Mouse (Mus musculus) left cerebral cortex, postnatal 4 days (tissue): ENCODE data around the gene Ciita. TPM values are rescaled to one million over a fixed set of nuclear protein-coding genes. Genes with fewer than 3 reads are reported as not detected.

Experiments used
- DNase-seq: peaks from one replicate; pipeline ENCODE4 v3.0.0-alpha.2; 2022
- intact Hi-C: fragments of 180-260 bp; cut with DNase I; formaldehyde crosslinking; loops from one replicate; pipeline ENCODE4 v1.15.1; 2025
- total RNA-seq, 2 experiments: library from RNA; stranded (reverse); gene quantifications; 2 replicates each; pipeline ENCODE4 v1.2.3; 2021

Ciita gene
- total RNA-seq, 2 experiments from 2014 or later: 0.10 TPM; not detected in 1

- no peak for DNase-seq
- intact Hi-C loops: no loop called here
Observed at GRCm38 (mm10) chr16:10468201-10468600, 11.7 kb upstream of the Ciita start.

GRCm38 (mm10) chr16:10471950-10472349 lies 7.9 kb upstream of the Ciita start:
- intact Hi-C loops: no loop called here
- DNase-seq: no peak

GRCm38 (mm10) chr16:10474956-10475355 lies 4.9 kb upstream of the Ciita start:
- intact Hi-C loops: no loop called here
- no peak for DNase-seq

DNA sequence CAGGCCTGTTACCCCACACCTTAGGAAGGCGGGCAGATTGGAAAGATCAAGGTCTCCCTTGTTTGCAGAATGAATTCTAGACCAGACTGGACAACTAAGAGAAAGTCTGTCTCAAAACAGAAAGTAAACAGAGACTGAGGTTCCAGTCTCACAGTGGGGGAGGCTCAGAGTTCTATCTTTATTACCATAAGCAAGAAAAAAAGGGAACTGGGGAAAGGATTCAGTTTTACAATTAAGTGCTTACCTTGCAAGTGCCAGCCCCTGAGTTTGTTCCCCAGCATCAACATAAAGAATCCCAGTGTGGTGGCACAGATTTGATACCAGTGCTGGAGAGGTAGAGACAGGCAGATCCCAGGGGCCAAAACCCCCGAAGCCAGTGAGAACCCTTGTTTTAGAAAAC lies 3.9 kb upstream of the Ciita start:
- no peak for DNase-seq
- intact Hi-C loops: no loop called here

DNA sequence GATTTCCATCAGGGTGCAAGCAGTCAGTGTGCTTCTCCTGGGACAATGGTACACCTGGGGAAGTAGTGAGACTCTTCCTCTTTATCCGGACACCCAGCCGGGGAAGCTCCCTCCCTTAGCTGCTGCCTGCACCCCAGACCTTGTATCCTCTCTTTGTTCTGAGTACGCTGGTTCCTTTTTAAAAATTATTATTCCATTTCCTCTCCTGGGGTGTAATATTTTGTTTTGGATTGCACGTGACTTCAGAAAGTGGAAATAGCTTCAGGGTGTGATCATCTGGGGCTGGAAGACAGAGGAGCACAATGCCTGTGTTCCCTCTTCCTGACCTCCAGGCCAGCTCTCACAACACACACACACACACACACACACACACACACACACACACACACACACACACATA lies 2.5 kb downstream of the Ciita start:
- DNase-seq: no peak
- intact Hi-C loops: no loop called here

GRCm38 (mm10) chr16:10486993-10487392 lies 7.1 kb downstream of the Ciita start:
- DNase-seq: no peak
- intact Hi-C loops: no loop called here

GRCm38 (mm10) chr16:10487895-10488493 lies 8.1 kb downstream of the Ciita start:
- intact Hi-C loops: no loop called here
- no peak for DNase-seq

DNA sequence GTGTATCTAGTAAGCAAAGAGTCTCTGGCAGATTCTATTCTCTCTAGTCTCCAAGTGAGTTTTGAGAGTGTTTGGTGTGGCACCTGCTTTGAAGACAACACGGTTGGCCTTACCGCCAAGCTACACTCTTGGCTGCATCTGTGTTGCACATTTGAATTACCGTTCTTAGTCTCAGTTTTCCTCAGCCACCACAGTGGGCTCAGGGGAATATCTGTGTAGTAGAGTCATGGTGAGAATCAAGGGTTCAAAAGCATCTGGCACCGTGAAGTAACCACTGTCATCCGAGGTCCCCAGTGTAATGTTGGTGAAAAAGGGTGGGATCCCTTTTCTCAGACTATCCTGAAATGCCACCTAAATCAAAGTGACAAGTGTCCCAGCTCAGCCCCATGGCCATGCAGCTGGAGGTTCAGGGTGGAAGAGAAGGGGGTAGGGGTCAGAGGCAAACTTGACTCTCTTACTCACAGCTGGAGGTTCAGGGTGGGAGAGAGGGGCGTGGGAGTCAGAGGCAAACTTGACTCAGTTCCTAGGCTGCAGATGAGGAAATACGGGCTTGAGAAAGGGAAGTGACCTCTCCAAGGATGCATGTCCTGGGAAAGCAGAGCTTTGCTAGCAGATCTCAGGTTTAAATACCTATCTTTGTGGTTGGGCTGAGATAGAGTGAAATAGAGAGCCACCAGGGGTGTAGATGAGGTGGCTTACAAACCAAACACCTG lies 9.1 kb downstream of the Ciita start:
- intact Hi-C loops: no loop called here
- no peak for DNase-seq

- intact Hi-C loops: no loop called here
- DNase-seq: no peak
Observed at GRCm38 (mm10) chr16:10489483-10489882, 9.6 kb downstream of the Ciita start.

DNA sequence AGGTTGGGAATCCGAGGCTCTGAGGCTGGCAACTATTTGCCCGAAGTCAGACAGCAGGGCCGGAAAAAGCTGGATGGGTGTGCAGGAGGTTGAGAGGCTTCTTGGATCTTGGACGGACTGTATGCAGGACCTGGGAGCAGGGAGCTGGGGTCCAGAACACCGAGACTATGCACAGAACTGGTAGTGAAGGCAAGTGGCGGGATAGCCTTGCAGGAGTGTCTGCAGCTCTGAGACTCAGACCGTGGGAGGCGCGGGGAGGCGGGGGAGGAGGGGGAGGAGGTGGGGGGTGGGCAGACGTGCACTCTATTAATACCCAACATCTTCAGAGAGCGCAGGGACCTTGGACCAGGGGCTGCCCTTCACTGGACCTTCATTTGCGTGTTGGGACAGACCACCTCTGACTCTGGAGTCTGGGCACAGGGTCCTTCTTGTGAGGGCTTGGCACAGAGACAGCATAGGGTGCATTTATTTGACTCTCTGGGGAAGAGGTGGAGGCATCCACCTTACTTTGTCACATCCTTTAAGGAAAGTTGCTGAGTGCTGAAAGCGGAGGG lies 10.1 kb downstream of the Ciita start:
- DNase-seq: no peak
- intact Hi-C loops: no loop called here

DNA sequence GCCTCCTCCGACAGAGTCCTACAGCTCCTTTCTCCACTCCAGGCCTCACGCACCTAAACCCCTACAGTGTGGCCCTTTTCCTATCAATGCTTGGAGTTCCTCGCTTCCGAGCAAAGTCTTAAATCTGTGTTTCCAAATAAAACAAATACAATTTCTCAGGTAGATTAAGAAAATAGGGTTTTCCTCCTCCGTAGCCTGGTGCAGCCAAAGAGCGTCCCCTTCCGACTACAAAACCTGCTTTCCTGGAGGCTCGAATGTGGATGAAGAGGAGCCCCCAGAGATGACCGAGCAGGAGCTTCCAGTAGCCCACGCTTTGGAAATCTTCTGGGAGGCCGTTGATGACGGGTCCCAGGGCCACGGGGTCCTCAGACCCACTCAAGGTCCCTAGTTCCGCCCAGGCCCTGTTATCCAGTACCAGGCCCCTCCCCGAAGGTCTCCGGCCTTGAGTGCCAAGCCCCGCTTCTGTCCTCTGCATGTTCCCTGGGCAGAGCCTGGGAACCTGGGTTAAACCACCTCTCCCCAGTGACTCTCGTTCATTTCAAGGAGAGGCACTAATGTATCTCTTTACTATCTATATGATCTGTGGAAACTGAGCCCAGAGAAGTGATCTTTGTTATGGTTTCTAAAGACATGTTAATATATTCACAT lies 10.8 kb downstream of the Ciita start:
- intact Hi-C loops: no loop called here
- no peak for DNase-seq

- no peak for DNase-seq
- intact Hi-C loops: no loop called here
Observed at GRCm38 (mm10) chr16:10491716-10492115, 11.9 kb downstream of the Ciita start.

- intact Hi-C loops: no loop called here
- DNase-seq: no peak
Observed at GRCm38 (mm10) chr16:10492587-10492986, 12.7 kb downstream of the Ciita start.

DNA sequence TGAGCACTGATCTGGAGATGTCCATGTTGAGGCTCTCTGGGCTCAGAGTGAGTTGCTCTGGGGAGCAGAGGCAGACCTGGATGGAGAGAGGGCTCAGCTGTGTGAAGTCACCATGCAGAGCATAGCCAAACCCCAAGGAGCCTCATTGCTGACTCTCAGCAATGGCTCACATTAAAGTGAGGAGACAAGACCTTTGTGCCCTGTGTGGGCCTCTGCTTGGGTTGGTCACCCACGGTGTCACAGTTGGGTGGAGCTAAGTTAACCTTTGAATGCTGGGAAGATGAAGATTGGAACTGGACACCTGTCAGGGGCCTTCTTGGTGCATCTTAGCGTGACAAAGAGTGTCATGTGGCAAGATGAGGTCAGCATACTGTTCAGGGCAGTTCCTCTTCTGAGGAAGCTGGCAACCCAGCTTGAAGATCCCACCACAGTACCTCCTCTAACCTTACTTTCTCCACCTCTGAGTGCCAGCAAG lies 16.0 kb downstream of the Ciita start:
- intact Hi-C loops: no loop called here
- no peak for DNase-seq

DNA sequence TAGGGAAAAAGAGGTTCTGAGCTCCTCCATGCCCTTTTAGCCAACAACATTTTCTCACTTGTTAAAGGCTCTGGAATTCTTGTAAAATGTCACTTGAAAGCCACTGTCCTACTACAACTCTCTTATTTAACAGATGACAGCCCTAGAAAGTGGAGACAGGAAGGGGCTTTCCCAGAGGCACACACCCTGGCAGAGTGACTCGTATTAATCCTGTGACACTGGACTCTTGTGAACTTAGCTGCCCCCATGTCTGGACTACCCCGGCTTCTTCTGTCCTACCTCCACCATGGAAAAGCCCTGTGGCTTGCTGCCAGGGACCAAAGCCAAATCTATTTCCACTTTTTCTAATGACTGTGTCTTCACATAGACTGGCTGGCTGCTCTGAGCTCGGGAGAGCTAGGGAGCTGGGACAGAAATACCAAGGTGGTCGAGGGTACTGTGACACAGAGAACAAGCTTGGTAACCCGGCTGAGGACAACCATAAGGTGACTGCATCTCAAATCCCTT lies 18.3 kb downstream of the Ciita start:
- intact Hi-C loops: no loop called here
- DNase-seq: peak; percentile 35

DNA sequence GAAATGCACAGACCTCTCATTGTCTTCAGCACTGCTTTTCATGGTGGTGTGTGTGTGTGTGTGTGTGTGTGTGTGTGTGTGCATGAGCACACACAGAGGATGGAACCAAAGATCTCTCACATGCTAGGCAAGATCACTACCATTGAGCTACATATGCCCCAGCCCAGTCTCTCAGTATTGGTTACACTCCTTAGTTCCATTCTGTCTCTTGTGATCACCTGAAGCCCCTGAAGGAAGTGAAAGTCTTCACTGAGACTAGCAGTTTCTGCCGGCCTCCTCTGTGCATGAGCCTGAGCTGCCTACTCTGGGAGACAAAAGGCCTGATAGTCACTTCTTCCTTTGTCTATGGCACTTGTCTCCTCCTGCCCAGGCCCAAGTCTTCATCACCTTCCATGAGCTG lies 19.3 kb downstream of the Ciita start:
- intact Hi-C loops: no loop called here
- no peak for DNase-seq

GRCm38 (mm10) chr16:10501865-10502264 lies 22.0 kb downstream of the Ciita start:
- DNase-seq: peak; percentile 32

DNA sequence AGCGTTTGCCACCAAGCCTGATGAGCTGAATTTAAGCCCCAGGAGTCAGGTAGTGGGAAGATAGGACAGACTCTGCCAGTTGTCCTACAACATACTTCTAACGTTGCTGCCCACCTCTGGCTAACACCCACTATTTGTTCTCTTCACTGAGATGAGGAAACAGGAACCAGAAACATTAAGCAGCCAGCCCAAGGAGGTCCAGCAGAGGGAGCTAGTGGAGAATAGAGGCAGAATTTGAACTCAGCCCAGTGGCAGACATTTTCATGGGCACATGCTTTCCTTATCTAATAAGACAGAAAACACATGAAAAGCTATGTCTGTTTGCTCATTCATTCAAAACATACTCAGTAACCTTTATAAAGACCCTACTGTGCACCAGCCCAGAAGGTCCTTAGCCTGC lies 23.2 kb downstream of the Ciita start:
- intact Hi-C loops: no loop called here
- no peak for DNase-seq

More at GRCm38 (mm10) chr16:10501865-10502264, 22.0 kb downstream of the Ciita start:
- intact Hi-C loops: no loop called here

DNA sequence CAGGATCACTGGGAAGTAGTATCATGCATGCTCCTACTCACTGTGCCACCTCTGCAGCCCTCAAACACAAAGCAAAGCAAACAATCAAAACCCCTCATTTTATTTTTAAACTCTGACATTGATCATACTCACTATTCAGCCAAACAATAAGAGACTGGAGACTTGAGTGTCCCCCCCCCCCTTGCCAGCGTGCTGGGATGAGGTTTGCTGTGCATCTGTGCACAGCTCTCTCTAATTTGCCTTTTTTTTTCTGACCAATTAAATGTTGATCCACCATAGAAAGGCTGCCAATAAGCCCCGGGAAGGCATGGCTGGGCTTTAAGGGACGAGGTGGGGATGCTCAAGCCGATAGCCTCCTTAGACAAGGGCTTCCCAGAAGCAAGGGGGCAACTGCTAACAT lies 27.6 kb downstream of the Ciita start:
- no peak for DNase-seq
- intact Hi-C loops: no loop called here

DNA sequence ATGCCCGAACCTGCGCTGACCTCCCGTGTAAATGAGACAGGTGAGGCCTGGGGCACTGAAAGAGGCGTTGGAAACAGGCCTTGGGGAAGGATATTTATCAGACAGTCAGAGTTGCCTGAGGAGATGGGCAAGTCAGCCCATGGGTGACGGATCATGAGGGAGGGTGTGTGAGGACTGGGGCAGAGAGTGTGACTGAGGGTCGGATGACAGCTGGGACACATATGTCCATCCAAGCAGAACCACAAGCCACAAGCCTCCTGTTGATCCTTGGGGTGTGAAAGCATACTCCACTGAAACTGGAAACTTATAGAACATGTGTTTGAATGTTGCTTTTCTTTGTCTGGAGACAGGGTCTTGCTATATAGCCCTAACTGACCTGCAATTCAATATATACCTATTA lies 28.8 kb downstream of the Ciita start:
- intact Hi-C loops: no loop called here
- no peak for DNase-seq

GRCm38 (mm10) chr16:10510477-10511133 lies 30.7 kb downstream of the Ciita start:
- peak; percentile 64 for DNase-seq
- intact Hi-C loops: no loop called here
